Mouse (Mus musculus) hindbrain, embryonic 14.5 days (tissue): Measurements from ENCODE around the gene Dusp6. TPM values are rescaled to one million over a fixed set of nuclear protein-coding genes. Genes with fewer than 3 reads are reported as not detected.

Experiments used
- ATAC-seq: fragments of 200-750 bp; cut with Nextera tagmentation; 2 replicates; pipeline ENCODE4 v1.8.0; 2017; ENCODE audit warnings: moderate number of reproducible peaks, mild to moderate bottlenecking, moderate TSS enrichment, moderate library complexity; ENCODE audit not compliant: low FRiP score
- DNase-seq: peaks from one replicate; pipeline ENCODE4 v3.0.0-alpha.2; 2015; ENCODE audit warnings: low spot score
- H3K27ac ChIP-seq: fragments of 300-500 bp; sonication (generic); 2 replicates; pipeline ENCODE4 v1.5.1; 2014; ENCODE audit warnings: mild to moderate bottlenecking, moderate library complexity
- H3K27me3 ChIP-seq: fragments of 300-500 bp; sonication (generic); 2 replicates; pipeline ENCODE4 v1.6.1; 2014; ENCODE audit warnings: mild to moderate bottlenecking, low read length, mixed read lengths; ENCODE audit not compliant: control insufficient read depth, insufficient read depth
- H3K36me3 ChIP-seq: fragments of 300-500 bp; sonication (generic); replicated peaks from 2 replicates; pipeline ENCODE4 v1.6.1; 2014; ENCODE audit not compliant: control insufficient read depth, insufficient read depth
- H3K4me1 ChIP-seq: fragments of 300-500 bp; sonication (generic); replicated peaks from 2 replicates; pipeline ENCODE4 v1.6.1; 2014; ENCODE audit warnings: antibody characterized with exemption, low read length, mixed read lengths; ENCODE audit not compliant: control insufficient read depth, insufficient read depth
- H3K4me2 ChIP-seq: fragments of 300-500 bp; sonication (generic); replicated peaks from 2 replicates; pipeline ENCODE4 v1.6.1; 2014; ENCODE audit warnings: mild to moderate bottlenecking, moderate library complexity
- H3K4me3 ChIP-seq: fragments of 300-500 bp; sonication (generic); replicated peaks from 2 replicates; pipeline ENCODE4 v1.5.1; 2014; ENCODE audit warnings: mild to moderate bottlenecking, low read length
- H3K9ac ChIP-seq: fragments of 300-500 bp; sonication (generic); 2 replicates; pipeline ENCODE4 v1.6.1; 2014
- H3K9me3 ChIP-seq: fragments of 300-500 bp; sonication (generic); 2 replicates; pipeline ENCODE4 v1.6.1; 2016; ENCODE audit warnings: low read length; ENCODE audit not compliant: control insufficient read depth
- WGBS: fragments of 180-500 bp; shearing (Covaris S2); extraction: QIAGEN DNeasy Blood & Tissue Kit; methylation state at CpG from one replicate; pipeline ENCODE4 v1.1.7; 2014; 5-methylcytosine and 5-hydroxymethylcytosine counted together
- polyA plus RNA-seq: library from polyadenylated mRNA; unstranded; fragments of >200 nt; fragmentation: Nextera tagmentation; extraction: Ambion mirVana; gene quantifications from 2 replicates; pipeline ENCODE4 v1.2.1, GENCODE M21; 2014

The Dusp6 gene
- polyA plus RNA-seq, 1 experiment from 2014 or later = 28.4 TPM

DNA sequence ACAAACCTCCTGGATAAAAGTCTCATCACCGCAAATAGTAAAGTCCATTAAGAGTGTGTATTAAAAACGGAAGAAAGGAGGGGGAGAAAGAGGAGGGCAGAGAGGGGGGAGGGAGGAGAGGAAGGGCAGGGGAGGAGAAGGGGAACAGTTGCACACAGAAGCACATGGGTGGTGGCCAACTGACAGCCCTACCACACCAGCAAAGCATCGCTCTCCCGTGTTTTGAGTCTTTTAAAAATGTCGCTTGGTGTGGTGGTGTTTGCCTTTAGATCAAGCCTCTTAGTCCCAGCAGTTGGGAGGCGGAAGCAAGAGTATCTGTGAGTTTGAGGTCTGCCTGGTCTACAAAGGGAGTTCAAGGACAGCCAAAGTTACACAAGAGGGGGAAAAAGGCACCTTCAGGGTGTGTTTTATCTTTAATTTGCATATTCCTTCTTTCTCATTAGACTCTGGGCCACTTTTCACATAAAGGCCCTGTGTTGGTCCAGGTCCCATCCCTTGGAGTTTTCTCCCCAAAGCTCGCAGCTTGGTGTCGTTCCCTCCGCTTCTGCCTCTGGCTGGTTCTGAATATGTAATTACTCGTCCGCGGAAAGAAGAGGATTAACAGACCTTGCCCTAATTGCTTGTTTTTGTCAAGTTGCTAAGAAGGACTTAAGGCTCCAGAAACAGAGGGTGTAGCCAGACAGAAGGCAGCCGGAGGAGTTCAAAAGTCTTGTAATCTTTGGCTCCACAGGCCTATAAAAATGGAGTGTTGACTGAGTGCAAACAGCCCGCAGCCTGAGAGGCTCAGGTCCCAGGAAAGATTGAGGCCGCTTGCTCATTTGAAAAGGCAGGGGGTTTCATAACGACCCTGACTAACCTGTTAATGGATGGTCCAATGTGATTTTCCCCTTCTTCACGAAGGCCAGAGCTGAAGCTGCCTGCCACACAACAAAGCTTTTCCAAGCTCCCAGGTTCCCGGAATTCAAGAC, 35.6 kb downstream of the Dusp6 start:
- Histone ChIP-seq H3K9me3 (no peaks in the 10 kb centered on the region), H3K4me2 (peak overlapping the region; percentile 7; the same call in 1 of the 2 replicates), H3K9ac (no peak overlapping the region), H3K27ac (no peak overlapping the region), H3K27me3 (no peaks in the 10 kb centered on the region), H3K4me1 (0 out of 2 replicates have a peak, but pooled peaks cover 9% of the 10 kb centered on the region), H3K36me3 (no peaks in the 10 kb centered on the region), H3K4me3 (no peak overlapping the region)
- DNase-seq (peak; percentile 39), ATAC-seq (peak; percentile 31; the same call in 1 of the 2 replicates)
- 19% methylated on average over 18 of the region's 18 CpGs for WGBS

DNA sequence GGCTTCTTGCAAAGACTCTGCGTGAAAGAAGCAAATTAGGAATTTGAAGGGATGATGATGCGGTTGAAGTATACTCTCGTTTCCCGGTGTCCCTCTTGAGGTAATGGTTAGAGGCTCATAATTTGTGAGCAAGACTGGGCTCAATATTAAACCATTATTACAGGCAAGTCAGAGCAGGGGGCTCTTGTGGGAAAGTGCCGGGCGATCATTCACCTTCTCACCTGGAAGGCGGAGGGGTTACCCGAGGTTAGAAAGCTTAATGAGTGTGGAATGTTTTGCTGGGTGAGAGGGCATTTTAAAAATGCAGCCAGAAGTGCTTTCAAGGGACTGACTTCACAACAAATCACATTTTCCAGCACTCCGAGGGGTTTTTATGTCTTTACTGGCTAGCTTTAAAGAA, 36.3 kb downstream of the Dusp6 start:
- Histone ChIP-seq H3K4me3 (no peak overlapping the region), H3K27ac (no peak overlapping the region), H3K27me3 (no peaks in the 10 kb centered on the region), H3K36me3 (no peaks in the 10 kb centered on the region), H3K9me3 (no peaks in the 10 kb centered on the region), H3K4me1 (0 out of 2 replicates have a peak, but pooled peaks cover 9% of the 10 kb centered on the region), H3K9ac (no peak overlapping the region), H3K4me2 (peak overlapping the region; percentile 7; the same call in 1 of the 2 replicates)
- WGBS = 20% methylated on average over 9 of the region's 9 CpGs
- ATAC-seq (no peak), DNase-seq (no peak)

DNA sequence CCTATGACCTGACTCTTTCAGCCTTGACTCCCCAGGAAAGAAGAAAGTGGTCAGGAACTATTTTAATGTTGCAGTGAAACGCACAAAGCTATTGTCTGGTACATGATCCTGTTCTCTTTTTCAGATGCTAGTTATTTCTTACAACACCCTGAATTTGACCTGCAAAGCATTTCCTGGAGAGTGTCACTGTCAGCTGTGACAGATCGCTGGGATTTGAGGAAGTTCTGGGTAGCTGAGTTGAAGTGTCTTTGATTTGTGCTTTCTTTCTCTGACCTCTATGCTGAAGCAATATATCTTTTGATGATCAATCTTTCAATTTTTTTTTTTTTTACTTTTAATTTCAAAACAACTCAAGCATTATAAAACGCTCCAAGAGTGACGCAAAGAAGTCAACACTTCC, 39.0 kb downstream of the Dusp6 start:
- ATAC-seq (no peak), DNase-seq (no peak)
- no peak overlapping the region for H3K27ac ChIP-seq
- H3K9me3 ChIP-seq = no peaks in the 10 kb centered on the region
- H3K4me1 ChIP-seq = 0 out of 2 replicates have a peak, but pooled peaks cover 9% of the 10 kb centered on the region
- H3K9ac ChIP-seq = no peak overlapping the region
- H3K36me3 ChIP-seq = no peaks in the 10 kb centered on the region
- no peak overlapping the region for H3K4me3 ChIP-seq
- 83% methylated on average over 4 of the region's 4 CpGs for WGBS
- no peaks in the 10 kb centered on the region for H3K27me3 ChIP-seq
- H3K4me2 ChIP-seq = no peak overlapping the region

DNA sequence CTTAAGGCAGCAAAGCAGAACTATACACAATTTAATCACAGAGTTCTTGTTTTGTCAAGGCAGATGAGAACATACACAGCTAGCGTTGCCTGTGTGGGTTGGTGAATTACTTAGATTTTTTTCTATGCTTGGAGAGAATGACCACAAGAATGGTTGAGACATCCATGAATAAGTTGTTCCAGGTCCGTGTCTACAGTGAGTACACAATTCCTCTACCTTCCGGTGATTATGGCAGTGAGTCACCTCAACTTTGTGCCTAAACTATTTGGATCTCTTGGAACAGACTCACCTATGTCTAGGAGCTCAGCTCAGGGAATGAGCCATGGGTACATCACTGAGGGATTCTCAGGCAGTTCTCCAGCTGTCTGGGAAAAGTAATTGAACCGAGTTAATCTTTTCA, 45.8 kb downstream of the Dusp6 start:
- no peaks in the 10 kb centered on the region for H3K9me3 ChIP-seq
- no peaks in the 10 kb centered on the region for H3K36me3 ChIP-seq
- H3K9ac ChIP-seq = no peak overlapping the region
- no peak for ATAC-seq
- no peaks in the 10 kb centered on the region for H3K4me1 ChIP-seq
- no peak overlapping the region for H3K27ac ChIP-seq
- DNase-seq = no peak
- no peak overlapping the region for H3K4me3 ChIP-seq
- H3K4me2 ChIP-seq = no peak overlapping the region
- 93% methylated on average over 4 of the region's 4 CpGs for WGBS
- no peaks in the 10 kb centered on the region for H3K27me3 ChIP-seq

DNA sequence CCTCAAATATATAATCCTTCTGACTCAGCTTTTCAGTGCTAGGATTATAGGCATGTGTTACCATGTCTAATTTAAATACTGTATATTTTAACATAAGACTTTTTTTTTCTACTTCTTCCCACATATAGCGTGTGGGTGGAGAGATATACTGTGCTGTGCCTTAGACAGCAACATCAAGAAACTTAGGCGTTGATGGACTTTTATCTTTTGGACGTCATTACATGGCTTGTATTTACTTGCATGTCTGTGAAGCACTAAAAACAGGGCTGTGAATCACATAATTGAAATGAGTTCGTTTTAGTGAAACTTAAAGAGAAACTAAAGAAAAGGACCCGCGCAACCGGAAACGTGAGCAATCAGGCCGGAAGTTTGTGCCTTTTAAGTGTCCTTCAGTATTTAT, 46.6 kb downstream of the Dusp6 start:
- no peaks in the 10 kb centered on the region for H3K9me3 ChIP-seq
- no peak overlapping the region for H3K27ac ChIP-seq
- no peak overlapping the region for H3K4me2 ChIP-seq
- 88% methylated on average over 9 of the region's 9 CpGs for WGBS
- no peak for DNase-seq
- H3K36me3 ChIP-seq = no peaks in the 10 kb centered on the region
- ATAC-seq = no peak
- H3K4me3 ChIP-seq = no peak overlapping the region
- H3K27me3 ChIP-seq = no peaks in the 10 kb centered on the region
- H3K4me1 ChIP-seq = no peaks in the 10 kb centered on the region
- no peak overlapping the region for H3K9ac ChIP-seq

DNA sequence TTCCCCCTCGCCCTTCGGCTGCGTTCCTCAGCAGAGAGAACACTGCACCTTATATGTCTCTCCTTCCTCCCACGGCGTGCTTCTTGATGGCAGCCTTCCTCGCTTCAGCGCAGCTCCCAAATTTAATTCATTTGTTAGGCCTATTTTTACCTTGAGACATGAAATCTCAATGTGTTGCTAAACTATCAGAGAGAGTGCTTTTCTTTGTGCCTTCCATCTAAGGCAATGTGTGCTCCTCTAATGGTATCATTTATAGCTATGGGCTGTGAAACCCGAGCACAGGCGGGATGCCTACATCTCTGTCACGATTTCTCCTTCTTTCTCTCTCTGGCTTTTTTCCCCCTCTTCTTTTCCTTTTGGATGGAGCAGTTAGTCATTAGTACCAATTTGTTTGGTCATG, 47.2 kb downstream of the Dusp6 start:
- Histone ChIP-seq H3K4me1 (no peaks in the 10 kb centered on the region), H3K9me3 (no peaks in the 10 kb centered on the region), H3K27ac (no peak overlapping the region), H3K4me2 (no peak overlapping the region), H3K36me3 (no peaks in the 10 kb centered on the region), H3K27me3 (no peaks in the 10 kb centered on the region), H3K4me3 (no peak overlapping the region), H3K9ac (no peak overlapping the region)
- DNase-seq (no peak), ATAC-seq (no peak)
- WGBS = 79% methylated on average over 10 of the region's 10 CpGs

DNA sequence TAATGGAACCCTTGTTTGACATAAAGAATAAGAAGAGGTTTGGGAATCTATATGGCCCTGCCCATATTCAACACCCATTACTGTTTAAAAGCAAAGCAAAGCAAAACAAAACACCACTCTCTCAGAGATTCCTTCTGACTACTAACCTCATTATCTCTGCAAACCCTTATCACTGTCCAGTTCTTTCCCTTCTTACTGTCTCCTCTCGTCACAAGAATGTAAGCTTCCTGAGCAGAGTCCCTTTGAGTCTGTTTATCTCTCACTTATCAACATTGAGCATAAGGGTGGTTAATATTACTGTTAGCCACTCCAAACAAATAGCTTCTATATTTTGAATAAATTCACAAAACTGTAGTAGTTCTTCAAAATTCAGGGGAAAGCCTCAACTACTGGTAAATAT, 48.9 kb downstream of the Dusp6 start:
- 85% methylated on average over 1 of the region's 1 CpGs for WGBS

DNA sequence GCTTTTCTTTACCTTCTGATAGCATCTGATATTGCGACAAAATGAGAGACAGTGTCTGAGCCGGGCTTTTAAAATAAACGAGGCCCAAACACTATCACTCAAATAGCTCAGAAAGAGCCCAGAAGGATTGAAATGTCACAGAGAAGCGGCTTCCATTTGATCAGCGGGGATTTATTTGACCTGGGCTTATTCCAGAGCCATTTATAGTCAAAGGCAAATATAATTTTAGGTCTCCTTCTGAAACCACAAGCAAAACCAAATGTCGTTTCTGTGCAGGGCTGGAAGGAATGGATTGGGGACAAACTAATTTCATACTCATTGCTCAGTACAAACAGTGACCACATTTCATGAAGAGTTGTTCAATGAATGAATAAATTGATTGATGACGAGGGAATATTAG, 51.3 kb downstream of the Dusp6 start:
- ATAC-seq (no peak), DNase-seq (no peak)
- Histone ChIP-seq H3K36me3 (no peaks in the 10 kb centered on the region), H3K4me2 (no peak overlapping the region), H3K27me3 (no peaks in the 10 kb centered on the region), H3K9ac (no peak overlapping the region), H3K4me3 (no peak overlapping the region), H3K27ac (no peak overlapping the region), H3K4me1 (no peaks in the 10 kb centered on the region), H3K9me3 (no peaks in the 10 kb centered on the region)
- WGBS = 77% methylated on average over 7 of the region's 7 CpGs

More for the DNA sequence above, 48.9 kb downstream of the Dusp6 start:
- Histone ChIP-seq H3K4me1 (no peaks in the 10 kb centered on the region), H3K4me2 (no peak overlapping the region), H3K27ac (no peak overlapping the region), H3K9me3 (no peaks in the 10 kb centered on the region), H3K36me3 (no peaks in the 10 kb centered on the region), H3K27me3 (no peaks in the 10 kb centered on the region), H3K4me3 (no peak overlapping the region), H3K9ac (no peak overlapping the region)
- ATAC-seq (no peak), DNase-seq (no peak)

DNA sequence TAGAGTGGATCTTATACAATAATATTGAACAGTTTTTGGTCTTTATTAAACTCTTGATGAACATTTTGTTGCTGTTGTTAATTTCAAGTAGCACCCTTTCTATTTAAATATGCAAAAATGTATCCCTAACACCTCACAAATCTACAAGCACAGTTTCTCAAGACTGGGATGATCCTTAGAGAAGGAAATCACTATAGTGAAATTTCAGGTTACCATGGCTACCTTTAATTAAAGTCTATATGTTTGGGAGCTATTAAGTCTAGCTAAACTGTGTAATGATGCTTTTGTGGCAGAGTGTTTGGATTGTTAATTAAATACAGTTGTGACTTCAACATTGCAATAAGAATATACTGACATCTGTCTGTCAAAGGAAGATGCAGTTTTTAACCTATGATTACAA, 54.0 kb downstream of the Dusp6 start:
- H3K36me3 ChIP-seq = no peaks in the 10 kb centered on the region
- H3K27ac ChIP-seq = no peak overlapping the region
- no peak overlapping the region for H3K4me2 ChIP-seq
- no peak for ATAC-seq
- H3K27me3 ChIP-seq = no peaks in the 10 kb centered on the region
- H3K4me1 ChIP-seq = no peaks in the 10 kb centered on the region
- no peaks in the 10 kb centered on the region for H3K9me3 ChIP-seq
- DNase-seq = no peak
- no peak overlapping the region for H3K9ac ChIP-seq
- H3K4me3 ChIP-seq = no peak overlapping the region
